Mouse (Mus musculus) MN1 (cell line): ENCODE data around the gene Olfr1513.
"Not testable (repeated sequence)": the region's sequence is repeated elsewhere in the genome, so short reads cannot be mapped to it uniquely, and the experiment has no call there.

Source experiments
- DNase-seq: peaks from one replicate; pipeline ENCODE4 v3.0.0-alpha.2; 2016; ENCODE audit warnings: low spot score

The Olfr1513 gene

GRCm38 (mm10) chr14:52310343-52310742 lies 45.9 kb downstream of the Olfr1513 start:
- DNase-seq: not testable (repeated sequence)

- no peak for DNase-seq
These were observed 50.1 kb downstream of the Olfr1513 start for GRCm38 (mm10) chr14:52306100-52306499.

- DNase-seq: peak; percentile 97
These were observed 51.5 kb downstream of the Olfr1513 start, which contains the start of gene Mettl3 for GRCm38 (mm10) chr14:52304644-52305271. Gene Mettl3 (minus strand): TSS chr14:52305128.

- not testable (repeated sequence) for DNase-seq
These were observed 52.7 kb downstream of the Olfr1513 start for GRCm38 (mm10) chr14:52303517-52303916.
